Mouse (Mus musculus) heart, embryonic 10.5 days (tissue): Measurements from ENCODE around the gene Tcp11l1. TPM values are rescaled to one million over a fixed set of nuclear protein-coding genes. Genes with fewer than 3 reads are reported as not detected.

Source experiments
- DNase-seq: peaks from one replicate; pipeline ENCODE4 v3.0.0-alpha.2; 2017; ENCODE audit warnings: low spot score
- H3K27ac ChIP-seq: fragments of 300-500 bp; sonication (generic); 2 replicates; pipeline ENCODE4 v1.5.1; 2016; ENCODE audit warnings: mild to moderate bottlenecking
- H3K27me3 ChIP-seq: fragments of 300-500 bp; sonication (generic); 2 replicates; pipeline ENCODE4 v1.6.1; 2016; ENCODE audit warnings: mild to moderate bottlenecking; ENCODE audit not compliant: poor library complexity, insufficient read depth, severe bottlenecking
- H3K36me3 ChIP-seq: fragments of 300-500 bp; sonication (generic); 2 replicates; pipeline ENCODE4 v1.6.1; 2016; ENCODE audit warnings: mild to moderate bottlenecking, moderate library complexity
- H3K4me1 ChIP-seq: fragments of 300-500 bp; sonication (generic); 2 replicates; pipeline ENCODE4 v1.6.1; 2016; ENCODE audit warnings: mild to moderate bottlenecking
- H3K4me3 ChIP-seq: fragments of 300-500 bp; sonication (generic); 2 replicates; pipeline ENCODE4 v1.5.1; 2016; ENCODE audit warnings: mild to moderate bottlenecking, moderate library complexity
- H3K9me3 ChIP-seq: fragments of 300-500 bp; sonication (generic); 2 replicates; pipeline ENCODE4 v1.6.1; 2016; ENCODE audit warnings: mild to moderate bottlenecking, moderate library complexity
- WGBS: fragments of 180-500 bp; shearing (Covaris S2); methylation state at CpG from one replicate; pipeline ENCODE4 v1.1.7; 2016; 5-methylcytosine and 5-hydroxymethylcytosine counted together
- polyA plus RNA-seq: library from polyadenylated mRNA; unstranded; fragments of >200 nt; fragmentation: Nextera tagmentation; extraction: Ambion mirVana; gene quantifications from 2 replicates; pipeline ENCODE4 v1.2.1, GENCODE M21; 2016

Gene Tcp11l1
- polyA plus RNA-seq: 35.0 and 36.4 TPM in 2 replicates

DNA sequence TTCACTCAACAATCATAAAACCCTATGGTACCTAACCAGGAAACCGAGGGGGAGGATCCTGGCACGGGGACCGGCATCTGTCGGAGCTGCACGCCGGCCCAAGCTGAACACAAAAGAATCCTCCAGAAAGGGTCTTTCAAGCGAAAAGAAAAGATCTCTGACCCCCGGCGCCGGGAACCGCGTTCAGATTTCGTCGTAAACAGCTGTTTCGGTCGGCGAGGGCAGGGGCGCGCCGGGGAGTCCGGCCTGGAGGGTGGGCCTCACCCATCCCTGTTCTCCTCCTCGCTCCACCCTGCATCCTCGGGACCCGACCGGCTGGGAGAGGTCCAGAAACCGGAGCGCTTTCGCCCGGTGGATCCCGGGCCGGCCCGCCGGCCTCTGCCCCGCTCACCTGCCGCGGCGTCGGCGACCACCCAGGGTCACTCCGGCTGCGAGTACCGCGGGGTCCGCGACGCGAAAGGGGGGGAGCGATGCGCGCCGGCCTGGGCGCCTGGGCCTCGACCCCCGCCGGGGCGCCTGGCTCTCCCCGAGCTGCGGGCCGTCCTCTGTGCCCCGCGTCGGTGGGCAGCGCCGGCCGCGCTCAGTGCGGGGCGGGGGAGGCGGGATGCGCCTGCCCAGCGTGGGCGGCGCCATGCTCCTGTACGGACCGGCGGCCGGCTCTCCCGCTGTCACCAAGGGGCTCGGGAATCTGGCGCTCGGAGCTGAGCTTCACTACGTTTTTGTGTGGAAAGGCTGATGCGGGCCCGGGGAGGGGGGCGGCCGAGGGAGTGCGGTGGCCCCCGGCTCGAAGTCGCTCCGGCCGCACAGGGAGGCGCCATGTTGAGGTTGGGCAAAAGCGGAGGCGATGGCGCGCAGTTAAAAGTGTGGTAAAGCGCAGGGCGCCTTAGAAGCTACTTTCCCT lies at the start of gene Tcp11l1:
Gene Tcp11l1 (minus strand): TSS at position 585 of the 901 bp plus-strand sequence.
- DNase-seq: peak; percentile 78
- 1% methylated on average over 98 of the region's 99 CpGs for WGBS
- no peaks in the 10 kb centered on the region for H3K9me3 ChIP-seq
- peaks cover 8% of the 10 kb centered on the region for H3K27me3 ChIP-seq
- no peaks in the 10 kb centered on the region for H3K36me3 ChIP-seq
- peak within 1 kb of the TSS; percentile 97 for H3K27ac ChIP-seq
- peaks cover 14% of the 10 kb centered on the region; the same call in 1 of the 2 replicates for H3K4me1 ChIP-seq
- H3K4me3 ChIP-seq: peak within 1 kb of the TSS; percentile 99

DNA sequence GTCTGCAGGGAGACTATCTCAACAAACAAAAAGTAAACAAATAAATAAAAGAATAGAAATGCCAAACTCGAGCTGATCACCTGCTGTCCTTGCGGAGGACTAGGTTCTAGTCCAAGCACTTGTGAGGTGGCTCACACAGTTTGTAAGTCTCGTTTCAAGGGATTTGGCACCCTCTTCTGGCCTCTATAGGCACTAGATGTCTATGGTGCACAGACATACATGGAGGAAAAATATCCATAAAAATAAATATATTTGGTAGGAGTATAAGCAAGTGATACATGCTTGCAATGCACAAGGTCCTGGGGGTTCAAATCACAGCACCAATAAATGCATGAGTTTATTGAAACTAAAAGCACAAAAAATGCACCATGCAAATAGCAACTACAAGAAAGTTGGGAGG lies 38.6 kb upstream of the Tcp11l1 start:
- H3K4me1 ChIP-seq: no peaks in the 10 kb centered on the region
- no peak overlapping the region for H3K27ac ChIP-seq
- no peak overlapping the region for H3K4me3 ChIP-seq
- no peak for DNase-seq
- WGBS: 56% methylated on average over 3 of the region's 3 CpGs
- H3K36me3 ChIP-seq: peaks cover 8% of the 10 kb centered on the region; the same call in 1 of the 2 replicates
- H3K9me3 ChIP-seq: no peaks in the 10 kb centered on the region
- no peaks in the 10 kb centered on the region for H3K27me3 ChIP-seq

DNA sequence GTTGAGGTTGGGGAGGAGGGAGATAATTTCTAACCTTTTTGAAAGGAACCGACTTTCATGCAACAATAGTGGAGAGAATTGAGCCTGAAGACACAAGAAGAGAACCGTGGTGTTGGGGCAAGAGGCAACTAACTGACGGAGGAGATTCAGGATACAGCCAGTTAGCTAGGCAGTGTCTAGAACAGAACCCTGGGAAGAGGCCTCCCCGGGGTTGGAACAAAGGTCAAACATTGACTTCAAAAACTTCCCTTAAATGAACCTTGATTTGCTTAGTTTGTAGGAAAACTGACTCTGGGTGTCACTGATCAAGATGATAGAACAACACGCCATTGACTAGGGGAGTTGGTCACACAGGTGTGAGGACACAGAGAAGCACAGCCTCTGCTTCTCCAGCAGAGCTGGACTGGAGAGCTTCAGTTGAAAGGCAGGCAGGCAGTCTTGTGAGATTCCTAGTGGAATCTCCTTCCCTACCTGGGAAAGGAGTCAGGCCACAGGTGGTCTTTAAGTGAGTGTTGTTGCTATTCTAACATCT lies 36.7 kb upstream of the Tcp11l1 start:
- Histone ChIP-seq H3K4me1 (no peaks in the 10 kb centered on the region), H3K27me3 (0 out of 2 replicates have a peak, but pooled peaks cover 3% of the 10 kb centered on the region), H3K36me3 (peaks cover 6% of the 10 kb centered on the region; the same call in 1 of the 2 replicates), H3K4me3 (no peak overlapping the region), H3K27ac (no peak overlapping the region), H3K9me3 (no peaks in the 10 kb centered on the region)
- DNase-seq: no peak
- 79% methylated on average over 5 of the region's 5 CpGs for WGBS

DNA sequence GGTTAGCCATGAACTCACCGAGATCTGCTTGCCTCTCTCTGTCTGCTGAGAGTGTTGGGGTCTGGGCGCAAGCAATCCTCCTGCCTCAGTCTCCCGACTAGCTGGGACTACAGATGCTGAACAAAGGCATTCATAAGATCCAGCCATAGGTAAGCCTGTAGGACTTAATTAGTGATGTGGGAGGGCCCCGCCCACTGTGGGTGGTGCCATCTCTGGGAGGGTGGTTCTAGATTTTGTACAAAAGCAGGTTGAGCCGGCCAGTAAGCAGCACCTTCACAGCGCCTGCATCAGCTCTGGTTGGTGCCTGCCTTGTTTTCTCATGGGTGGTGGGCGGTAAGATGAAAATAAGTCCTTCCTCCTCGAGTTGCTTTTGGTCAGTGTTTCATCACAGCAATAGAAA lies 34.3 kb upstream of the Tcp11l1 start:
- WGBS: 43% methylated on average over 8 of the region's 8 CpGs
- Histone ChIP-seq H3K4me3 (no peak overlapping the region), H3K4me1 (peaks cover 10% of the 10 kb centered on the region), H3K36me3 (no peaks in the 10 kb centered on the region), H3K9me3 (no peaks in the 10 kb centered on the region), H3K27me3 (peaks cover 21% of the 10 kb centered on the region; the same call in 1 of the 2 replicates), H3K27ac (no peak overlapping the region)
- DNase-seq: no peak

DNA sequence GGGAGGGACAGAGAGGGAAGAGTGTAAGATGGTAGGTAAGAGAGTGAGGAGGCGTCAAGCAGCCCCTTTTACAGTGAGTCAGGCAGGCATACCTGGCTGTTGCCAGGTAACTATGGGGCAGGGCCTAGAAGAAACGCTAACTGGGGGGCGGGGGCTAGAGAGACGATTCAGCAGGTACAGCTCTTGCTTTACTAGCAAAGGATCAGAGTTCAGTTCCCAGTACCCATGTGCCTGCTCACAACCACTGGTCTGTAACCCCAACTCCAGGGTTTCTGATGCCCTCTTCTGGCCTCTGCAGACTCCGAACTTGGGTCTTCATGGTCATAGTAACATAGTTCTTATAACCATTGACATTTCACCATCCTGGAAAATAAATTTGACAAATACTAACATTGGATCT lies 32.0 kb upstream of the Tcp11l1 start:
- Histone ChIP-seq H3K27me3 (peaks cover 33% of the 10 kb centered on the region), H3K4me3 (no peak overlapping the region), H3K36me3 (no peaks in the 10 kb centered on the region), H3K9me3 (no peaks in the 10 kb centered on the region), H3K27ac (no peak overlapping the region), H3K4me1 (peaks cover 10% of the 10 kb centered on the region)
- no peak for DNase-seq
- WGBS: 51% methylated on average over 5 of the region's 5 CpGs

DNA sequence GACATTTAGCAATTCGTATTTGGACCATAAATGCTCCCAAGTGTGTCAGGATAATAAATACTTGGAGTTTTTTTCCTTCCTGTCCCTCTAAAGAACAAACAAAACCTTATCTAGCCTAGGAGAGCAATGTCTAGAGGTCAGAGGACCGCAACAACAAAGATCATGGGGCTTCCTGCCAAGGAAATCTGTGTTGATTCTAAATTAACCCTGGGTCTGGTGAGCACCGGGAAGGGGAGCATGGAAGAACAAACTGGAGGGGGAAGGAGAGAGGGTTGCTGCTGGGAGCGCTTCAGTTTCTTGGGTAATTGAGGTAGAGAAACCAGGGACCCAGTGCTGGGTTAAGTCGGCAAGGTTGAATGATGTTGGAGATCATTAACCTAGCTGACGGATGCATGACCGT lies 31.2 kb upstream of the Tcp11l1 start:
- WGBS: 16% methylated on average over 7 of the region's 7 CpGs
- Histone ChIP-seq H3K4me3 (peak overlapping the region; percentile 86), H3K4me1 (peaks cover 10% of the 10 kb centered on the region), H3K9me3 (no peaks in the 10 kb centered on the region), H3K27ac (no peak overlapping the region), H3K36me3 (no peaks in the 10 kb centered on the region), H3K27me3 (peaks cover 33% of the 10 kb centered on the region)
- DNase-seq: no peak

DNA sequence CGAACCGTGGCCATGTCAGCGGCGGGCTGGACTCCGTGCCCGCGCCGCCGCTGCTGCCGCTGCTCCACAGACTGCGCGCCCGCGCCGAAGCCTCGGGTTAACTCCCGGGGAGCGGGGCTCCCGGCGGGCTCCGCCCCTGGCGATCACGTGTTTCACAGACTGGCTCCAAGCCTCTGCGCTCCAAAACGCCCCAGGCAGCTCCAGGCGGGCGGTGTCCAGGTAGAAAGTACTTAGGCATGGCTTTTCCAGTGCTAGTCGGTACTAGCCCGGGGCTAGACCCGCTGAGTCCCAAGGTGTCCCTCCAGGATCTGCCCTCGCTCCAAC lies 30.7 kb upstream of the Tcp11l1 start, which contains the start of gene Depdc7:
Gene Depdc7 (minus strand): TSS at position 138 of the 324 bp plus-strand sequence.
- under 1% methylated on average over 31 of the region's 31 CpGs for WGBS
- DNase-seq: peak; percentile 92
- H3K27ac ChIP-seq: peak within 1 kb of the TSS; percentile 93

DNA sequence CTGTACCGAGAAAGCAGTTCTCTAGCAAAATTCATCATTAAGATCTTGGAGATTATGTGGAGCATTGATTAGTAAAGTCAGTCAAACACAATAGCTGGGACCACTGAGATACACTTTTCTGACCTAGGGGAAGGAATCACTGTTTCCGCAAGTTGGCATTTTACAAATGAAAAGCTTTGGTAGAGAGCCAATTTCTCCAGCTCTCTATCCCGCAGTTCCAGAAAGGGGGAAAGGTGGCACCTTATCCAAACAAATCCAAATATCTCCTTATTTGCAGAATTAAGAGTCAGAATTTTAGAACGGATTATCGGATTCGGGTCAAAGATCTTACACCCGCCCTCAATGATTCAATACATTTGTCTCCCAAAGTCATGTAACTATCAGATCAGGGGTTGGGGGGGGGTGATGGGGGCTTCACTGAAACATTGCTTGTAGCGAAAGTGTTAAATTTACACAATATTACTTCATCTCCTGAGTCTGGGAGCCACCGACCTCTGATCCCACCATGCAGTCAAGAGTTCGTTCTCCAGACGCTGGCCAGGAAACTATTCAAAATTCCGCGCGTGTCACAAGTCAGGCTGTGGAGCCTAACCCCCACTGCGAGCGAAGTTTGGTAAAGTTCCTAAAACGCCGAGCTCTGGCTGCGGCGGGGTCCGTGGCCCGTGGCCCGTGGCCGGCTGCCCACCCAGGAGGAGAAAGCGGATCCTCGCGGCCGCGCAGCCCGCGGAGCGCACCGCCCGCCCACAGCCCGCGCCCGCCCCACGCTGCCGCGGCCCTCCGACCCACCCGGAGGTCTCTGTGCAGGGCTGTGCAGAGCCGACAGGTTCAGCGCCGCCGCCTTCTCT lies 30.1 kb upstream of the Tcp11l1 start:
- Histone ChIP-seq H3K27me3 (peaks cover 33% of the 10 kb centered on the region), H3K4me1 (peaks cover 10% of the 10 kb centered on the region), H3K4me3 (peak overlapping the region; percentile 86), H3K36me3 (no peaks in the 10 kb centered on the region), H3K9me3 (no peaks in the 10 kb centered on the region), H3K27ac (peak overlapping the region; percentile 93)
- no peak for DNase-seq
- 4% methylated on average over 42 of the region's 46 CpGs for WGBS

More for the DNA sequence above, 30.7 kb upstream of the Tcp11l1 start, which contains the start of gene Depdc7:
- H3K27me3 ChIP-seq: peaks cover 33% of the 10 kb centered on the region
- peak within 1 kb of the TSS; percentile 86 for H3K4me3 ChIP-seq
- H3K4me1 ChIP-seq: peaks cover 10% of the 10 kb centered on the region
- H3K36me3 ChIP-seq: no peaks in the 10 kb centered on the region
- no peaks in the 10 kb centered on the region for H3K9me3 ChIP-seq

DNA sequence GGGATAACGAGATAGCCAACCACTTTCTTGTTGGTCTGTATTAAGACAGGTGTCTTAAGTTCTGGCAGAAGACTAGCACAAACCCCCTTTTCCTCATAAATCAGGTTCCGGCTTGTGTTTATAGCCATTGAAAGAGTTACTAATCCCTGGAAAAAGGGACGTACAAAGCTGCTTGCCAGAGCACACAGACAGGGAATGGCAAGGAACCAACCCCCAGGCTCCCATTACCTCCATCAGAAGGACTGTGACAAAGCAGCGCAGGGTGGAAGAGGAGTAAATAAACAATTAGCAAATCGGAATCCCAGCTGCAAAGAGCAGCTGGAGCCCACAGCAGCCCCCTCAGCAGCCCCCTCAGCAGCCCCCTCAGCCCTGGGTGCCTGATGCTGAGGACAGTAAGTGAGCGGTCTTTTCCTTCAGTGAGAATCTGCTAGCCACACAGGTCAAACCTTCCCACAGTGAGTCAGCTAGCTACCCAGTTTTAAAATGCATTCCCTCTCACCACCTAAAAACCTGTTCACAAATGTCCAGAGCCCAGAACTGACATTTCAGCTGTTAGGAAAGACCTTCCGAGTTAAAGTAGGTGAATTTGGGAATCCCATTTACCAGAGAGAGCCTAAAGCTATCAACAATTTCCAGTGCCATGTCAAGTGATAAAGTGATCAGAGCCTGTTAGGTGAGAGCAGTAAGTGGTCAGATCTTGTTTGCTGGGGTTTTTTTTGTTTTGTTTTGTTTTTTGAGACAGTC lies 29.2 kb upstream of the Tcp11l1 start:
- Histone ChIP-seq H3K9me3 (no peaks in the 10 kb centered on the region), H3K27ac (no peak overlapping the region), H3K4me3 (no peak overlapping the region), H3K4me1 (peaks cover 10% of the 10 kb centered on the region), H3K36me3 (no peaks in the 10 kb centered on the region), H3K27me3 (peaks cover 33% of the 10 kb centered on the region)
- no peak for DNase-seq
- 40% methylated on average over 7 of the region's 7 CpGs for WGBS

DNA sequence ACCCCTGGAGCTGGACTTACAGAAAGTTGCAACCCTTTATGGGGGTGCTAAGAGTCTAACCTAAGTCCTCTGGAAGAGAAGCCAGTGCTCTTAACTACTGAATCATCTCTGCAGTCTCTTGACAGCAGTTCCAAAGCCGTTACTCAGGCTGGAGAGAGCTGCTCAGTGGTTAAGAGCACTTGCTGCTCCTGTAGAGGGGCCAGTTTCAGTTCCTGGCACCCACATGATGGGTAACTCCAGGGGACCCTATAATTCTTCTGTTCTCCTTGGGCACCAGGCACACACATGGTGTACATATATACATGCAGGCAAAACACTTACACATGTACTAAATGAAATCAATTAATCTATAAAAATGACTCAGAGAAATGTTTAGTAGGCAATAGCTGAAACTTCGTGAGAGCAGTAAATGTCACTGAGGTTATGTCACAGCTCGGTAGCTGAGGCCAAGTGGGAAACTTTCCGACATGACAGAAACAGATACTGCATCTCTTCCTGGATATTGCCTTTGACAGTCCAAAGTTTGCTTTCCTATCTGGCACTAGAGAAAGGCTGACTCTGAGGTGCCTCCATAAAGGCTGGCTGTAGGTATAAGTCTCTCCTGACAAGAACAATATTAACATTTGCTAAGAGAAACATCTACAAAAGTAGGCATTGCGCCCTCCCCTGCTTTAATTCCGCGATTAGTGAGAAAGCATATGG lies 28.4 kb upstream of the Tcp11l1 start:
- no peak for DNase-seq
- H3K4me3 ChIP-seq: no peak overlapping the region
- H3K27me3 ChIP-seq: peaks cover 33% of the 10 kb centered on the region
- H3K4me1 ChIP-seq: peaks cover 10% of the 10 kb centered on the region
- 57% methylated on average over 7 of the region's 7 CpGs for WGBS
- no peaks in the 10 kb centered on the region for H3K9me3 ChIP-seq
- no peak overlapping the region for H3K27ac ChIP-seq
- no peaks in the 10 kb centered on the region for H3K36me3 ChIP-seq

DNA sequence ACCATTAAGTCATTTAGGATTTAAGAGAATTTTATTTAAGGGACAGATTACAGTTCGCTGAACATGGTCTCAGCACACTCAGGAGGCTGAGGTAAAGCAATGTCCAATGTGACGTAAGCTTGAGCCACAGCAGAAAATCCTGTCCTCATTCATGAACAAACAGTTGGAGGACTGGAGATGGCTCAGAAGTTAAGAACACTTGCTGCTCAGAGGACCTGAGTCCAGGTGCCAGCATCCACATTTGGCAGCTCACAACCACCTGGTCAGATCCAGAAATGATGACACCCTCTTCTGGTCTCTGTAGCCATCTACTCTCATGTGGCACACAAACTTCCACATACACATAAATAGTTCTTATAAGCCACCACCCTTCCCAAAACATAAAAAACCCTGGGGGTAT lies 27.7 kb upstream of the Tcp11l1 start:
- H3K9me3 ChIP-seq: no peaks in the 10 kb centered on the region
- peaks cover 33% of the 10 kb centered on the region for H3K27me3 ChIP-seq
- no peak for DNase-seq
- no peak overlapping the region for H3K4me3 ChIP-seq
- WGBS: 90% methylated on average over 2 of the region's 2 CpGs
- H3K27ac ChIP-seq: no peak overlapping the region
- H3K4me1 ChIP-seq: peaks cover 10% of the 10 kb centered on the region
- no peaks in the 10 kb centered on the region for H3K36me3 ChIP-seq

DNA sequence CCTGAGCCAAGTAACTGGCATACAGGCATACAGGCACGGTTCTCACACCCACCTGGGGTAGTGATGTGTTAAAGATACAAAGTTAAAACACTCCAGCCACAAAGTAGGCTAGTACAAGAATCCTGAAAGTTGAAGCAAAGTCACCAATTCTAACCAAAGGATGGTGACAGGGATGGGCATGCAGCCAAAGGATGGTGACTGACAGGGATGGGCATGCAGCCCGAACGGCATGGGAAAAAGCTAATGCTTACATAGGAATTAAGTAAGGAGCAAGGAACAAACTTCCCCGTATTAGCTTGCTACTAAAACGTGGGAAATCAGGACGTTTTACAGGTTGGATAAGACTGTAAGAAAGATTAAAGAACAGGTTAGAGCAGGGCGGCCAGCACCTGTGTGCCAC lies 24.3 kb upstream of the Tcp11l1 start:
- DNase-seq: no peak
- Histone ChIP-seq H3K27me3 (peaks cover 12% of the 10 kb centered on the region), H3K9me3 (no peaks in the 10 kb centered on the region), H3K27ac (no peak overlapping the region), H3K4me3 (no peak overlapping the region), H3K36me3 (no peaks in the 10 kb centered on the region), H3K4me1 (no peaks in the 10 kb centered on the region; the same call in 1 of the 2 replicates)
- 73% methylated on average over 7 of the region's 7 CpGs for WGBS
